9 mouse cellular contexts compared by ENCODE assay signal in genomic region chr2:32689420-32689819, GRCm38 (mm10). TPM values are rescaled to one million over a fixed set of nuclear protein-coding genes. Genes with fewer than 3 reads are reported as not detected.
DNase-seq lines count a peak whose midpoint lies in the region; ATAC-seq lines count a peak whose summit lies in the region.
"Had no signal": no experiment of that assay in that cellular context is flagged by ENCODE, and none has a peak within 500 bp of the region (broad histone marks: within the 10 kb centered on the region; RNA-seq: fewer than 3 reads in every experiment).

No protein-coding gene starts in this region.

- H3K36me3 ChIP-seq in kidney, embryonic 16.5 days (ENCODE audit: insufficient read depth, low read length) = peaks cover 41% of the 10 kb centered on the region

- no peak overlapping the region for H3K4me2 ChIP-seq in kidney, embryonic 16.5 days (replicated peaks; ENCODE audit: low read depth, low read length)
- H3K4me2 ChIP-seq: embryonic facial prominence, embryonic 15.5 days had no signal

- intact Hi-C loops in left cerebral cortex, postnatal 4 days (cut with DNase I) = loop anchor here (5.0 kb wide), 1 partner anchor 57 kb away; no protein-coding TSS in a partner anchor

- WGBS in kidney, embryonic 16.5 days = 20% methylated on average over 5 of the region's 5 CpGs

- no peak overlapping the region for H3K27ac ChIP-seq in kidney, embryonic 16.5 days (ENCODE audit: low read length)
- H3K27ac ChIP-seq: embryonic facial prominence, embryonic 15.5 days had no signal

- peak; percentile 84 for DNase-seq in kidney, adult 11 months
- DNase-seq in c-Kit-positive CD71-positive TER-119-negative erythroid progenitor cells, embryonic 14.5 days (ENCODE audit: low read depth) = peak; percentile 89
- DNase-seq in left cerebral cortex, postnatal 4 days = peak; percentile 93
- DNase-seq in testis, postnatal 14 days (ENCODE audit: low spot score) = peak; percentile 78

- no peaks in the 10 kb centered on the region for H3K27me3 ChIP-seq in kidney, embryonic 16.5 days (ENCODE audit: insufficient read depth, low read length)
- H3K27me3 ChIP-seq: embryonic facial prominence, embryonic 15.5 days had no signal

- peaks cover 12% of the 10 kb centered on the region for H3K4me1 ChIP-seq in kidney, embryonic 16.5 days (ENCODE audit: insufficient read depth, low read length)

- H3K9ac ChIP-seq in kidney, embryonic 16.5 days (replicated peaks; ENCODE audit: low read length) = no peak overlapping the region
- H3K9ac ChIP-seq: embryonic facial prominence, embryonic 15.5 days had no signal

- no peak overlapping the region for H3K4me3 ChIP-seq in kidney, embryonic 16.5 days (ENCODE audit: low read length)
- H3K4me3 ChIP-seq: embryonic facial prominence, embryonic 15.5 days had no signal

- no peak for ATAC-seq in kidney, embryonic 16.5 days (ENCODE audit: low FRiP score, low TSS enrichment)
- ATAC-seq in frontal cortex, adult (ENCODE audit: low TSS enrichment) = peak; percentile 57
- ATAC-seq in inflammation-experienced regulatory T-cells, adult 6 months = peak; percentile 61
- ATAC-seq in neutrophil, adult 5-6 weeks (ENCODE audit: extremely low read depth, insufficient number of reproducible peaks, low FRiP score, poor library complexity, severe bottlenecking) = peak; percentile 70

- H3K9me3 ChIP-seq in kidney, embryonic 16.5 days (ENCODE audit: low read length) = no peaks in the 10 kb centered on the region
- H3K9me3 ChIP-seq: embryonic facial prominence, embryonic 15.5 days had no signal

RNA-seq across cellular contexts. Expression of gene Fpgs, which starts 14.5 kb away (rescaled TPM):
- 42.3 and 45.1 TPM in 2 replicates for polyA plus RNA-seq in kidney, embryonic 16.5 days (2015; fragmentation: Nextera tagmentation; extraction: Ambion mirVana)
- polyA plus RNA-seq in inflammation-experienced regulatory T-cells, adult 6 months (2017; shearing (Covaris generic)) = 1 to 10 TPM; 3.2 to 7.2 (median 5.8) TPM
- total RNA-seq in left cerebral cortex, postnatal 4 days (2021) = 10 to 100 TPM; 26.3 to 30.0 TPM
- 9.0 and 10.1 TPM in 2 replicates for total RNA-seq in neutrophil, adult 5-6 weeks (2017)

RNA-seq across cellular contexts. Expression of gene Cdk9, which starts 23.5 kb away (rescaled TPM):
- 113 and 115 TPM in 2 replicates for polyA plus RNA-seq in kidney, embryonic 16.5 days (2015; fragmentation: Nextera tagmentation; extraction: Ambion mirVana)
- 10 to 100 TPM; 21.2 to 31.2 (median 30.4) TPM for polyA plus RNA-seq in inflammation-experienced regulatory T-cells, adult 6 months (2017; shearing (Covaris generic))
- total RNA-seq in left cerebral cortex, postnatal 4 days (2021) = 10 to 100 TPM; 87.8 to 88.0 TPM
- 97.2 and 121 TPM in 2 replicates for total RNA-seq in neutrophil, adult 5-6 weeks (2017)

RNA-seq across cellular contexts. Expression of gene Sh2d3c, which starts 31.4 kb away (rescaled TPM):
- 41.5 and 44.2 TPM in 2 replicates for polyA plus RNA-seq in kidney, embryonic 16.5 days (2015; fragmentation: Nextera tagmentation; extraction: Ambion mirVana)
- polyA plus RNA-seq in inflammation-experienced regulatory T-cells, adult 6 months (2017; shearing (Covaris generic)) = 10 to 100 TPM; 56.2 to 83.0 (median 61.4) TPM
- total RNA-seq in left cerebral cortex, postnatal 4 days (2021) = 10 to 100 TPM; 33.1 to 37.2 TPM
- 151 and 152 TPM in 2 replicates for total RNA-seq in neutrophil, adult 5-6 weeks (2017)

RNA-seq across cellular contexts. Expression of gene Eng, which starts 43.0 kb away (rescaled TPM):
- polyA plus RNA-seq in kidney, embryonic 16.5 days (2015; fragmentation: Nextera tagmentation; extraction: Ambion mirVana) = 93.6 and 98.7 TPM in 2 replicates
- not detected for polyA plus RNA-seq in inflammation-experienced regulatory T-cells, adult 6 months (2017; shearing (Covaris generic))
- total RNA-seq in left cerebral cortex, postnatal 4 days (2021) = 10 to 100 TPM; 21.2 to 26.1 TPM
- 0.25 TPM in 1 of 2 replicates, not detected in the other for total RNA-seq in neutrophil, adult 5-6 weeks (2017)

RNA-seq across cellular contexts. Expression of gene 6330409D20Rik, which starts 51.4 kb away (rescaled TPM):
- polyA plus RNA-seq in kidney, embryonic 16.5 days (2015; fragmentation: Nextera tagmentation; extraction: Ambion mirVana) = 0.16 TPM in 1 of 2 replicates, not detected in the other
- polyA plus RNA-seq in inflammation-experienced regulatory T-cells, adult 6 months (2017; shearing (Covaris generic)) = 1 to 10 TPM in 2 of 3 experiments, not detected in 1; 1.2 to 1.3 TPM
- 1 to 10 TPM; 3.0 to 3.2 TPM for total RNA-seq in left cerebral cortex, postnatal 4 days (2021)
- total RNA-seq in neutrophil, adult 5-6 weeks (2017) = not detected in 2 replicates
